Mouse (Mus musculus) cerebellum, adult 11 months (tissue): ENCODE measurements around the gene 2410137M14Rik.
"Not testable (repeated sequence)": the region's sequence is repeated elsewhere in the genome, so short reads cannot be mapped to it uniquely, and the experiment has no call there.

ENCODE experiments used
- DNase-seq: peaks from one replicate; pipeline ENCODE4 v3.0.0; 2022

2410137M14Rik gene

DNA sequence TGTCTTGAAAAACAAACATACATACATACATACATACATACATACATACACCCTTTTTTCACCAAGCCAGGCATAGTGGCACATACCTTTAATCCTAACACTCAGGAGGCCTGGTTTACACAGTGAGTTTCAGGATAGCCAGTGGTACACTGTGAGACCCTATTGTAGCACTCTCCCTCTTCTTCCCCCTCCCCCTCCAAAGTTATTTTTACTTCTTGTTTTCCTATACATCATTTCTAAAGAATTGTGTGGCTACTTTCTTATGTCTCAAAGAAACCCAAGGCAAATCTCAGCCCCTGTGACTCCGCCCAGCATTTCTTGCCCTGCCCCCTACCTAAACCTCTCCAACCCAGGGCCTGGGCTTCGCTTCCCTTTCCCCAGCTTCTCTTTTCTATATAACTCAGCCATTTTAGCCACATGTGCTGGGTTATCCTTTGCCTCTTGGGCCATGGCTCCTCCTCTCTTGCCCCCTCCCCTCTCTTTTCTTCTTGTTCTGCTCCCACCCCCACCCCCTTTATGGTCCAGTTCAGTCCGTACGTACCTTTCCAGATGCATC, 12.8 kb upstream of the 2410137M14Rik start:
- DNase-seq: no peak

- no peak for DNase-seq
Observed at GRCm38 (mm10) chr17:36992336-36993104, 11.5 kb upstream of the 2410137M14Rik start.

DNA sequence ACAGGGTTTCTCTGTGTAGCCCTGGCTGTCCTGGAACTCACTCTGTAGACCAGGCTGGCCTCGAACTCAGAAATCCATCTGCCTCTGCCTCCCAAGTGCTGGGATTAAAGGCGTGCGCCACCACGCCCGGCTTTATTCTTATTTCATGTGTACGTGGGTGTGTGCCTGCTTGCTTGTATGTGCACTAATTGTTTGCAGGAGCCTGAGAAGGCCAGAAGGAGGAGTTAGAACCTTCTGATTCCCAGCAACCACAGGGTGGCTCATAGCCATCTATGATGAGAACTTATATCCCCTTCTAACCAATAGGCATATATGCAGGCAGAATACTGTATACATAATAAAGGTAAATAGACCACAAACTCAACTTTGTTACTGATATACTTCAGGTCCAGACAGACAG, 9.6 kb upstream of the 2410137M14Rik start:
- not testable (repeated sequence) for DNase-seq

DNA sequence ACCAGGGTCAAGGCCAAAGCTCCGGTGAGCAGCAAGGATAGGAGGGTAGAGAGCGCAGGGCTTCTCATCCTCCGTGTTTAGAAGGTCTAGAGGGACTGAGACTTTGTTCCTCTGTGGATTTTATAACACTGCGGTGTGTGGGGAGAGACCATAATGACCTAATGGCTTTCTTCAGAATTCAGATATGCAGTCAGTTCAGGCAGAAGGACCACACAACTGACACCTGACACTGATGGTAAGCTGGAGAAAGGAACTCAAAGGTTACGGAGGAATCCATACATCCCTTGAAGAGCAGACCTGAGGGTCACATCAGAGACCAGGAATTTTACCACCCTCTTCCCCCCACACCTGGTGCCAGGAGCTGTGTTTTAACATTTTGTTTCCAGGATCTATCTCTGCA, 8.4 kb upstream of the 2410137M14Rik start, which contains the start of gene H2-M5:
Gene H2-M5 (minus strand): TSS at position 101 of the 400 bp plus-strand sequence.
- no peak for DNase-seq

DNA sequence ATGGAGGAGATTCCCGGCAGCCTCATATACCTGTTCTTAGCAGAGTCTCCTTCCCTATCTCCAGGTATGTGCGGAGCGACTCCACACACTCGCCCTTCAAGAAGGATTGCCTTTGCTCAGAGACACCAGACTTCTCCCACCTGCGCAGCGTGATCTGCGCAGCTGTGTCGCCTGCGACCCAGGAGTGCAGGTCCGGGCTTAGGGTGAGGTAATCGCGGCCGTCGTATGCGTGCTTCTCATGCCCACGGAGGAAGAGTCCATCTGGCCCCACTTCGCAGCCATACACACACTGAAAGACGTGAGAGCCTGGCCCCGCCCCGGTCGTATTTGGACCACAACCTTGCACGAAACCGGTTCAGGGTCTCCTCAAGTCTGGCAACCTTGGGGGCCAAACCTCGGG, 7.4 kb upstream of the 2410137M14Rik start:
- DNase-seq: no peak

- DNase-seq: no peak
Observed at GRCm38 (mm10) chr17:36982253-36983155, 1.5 kb upstream of the 2410137M14Rik start.

DNA sequence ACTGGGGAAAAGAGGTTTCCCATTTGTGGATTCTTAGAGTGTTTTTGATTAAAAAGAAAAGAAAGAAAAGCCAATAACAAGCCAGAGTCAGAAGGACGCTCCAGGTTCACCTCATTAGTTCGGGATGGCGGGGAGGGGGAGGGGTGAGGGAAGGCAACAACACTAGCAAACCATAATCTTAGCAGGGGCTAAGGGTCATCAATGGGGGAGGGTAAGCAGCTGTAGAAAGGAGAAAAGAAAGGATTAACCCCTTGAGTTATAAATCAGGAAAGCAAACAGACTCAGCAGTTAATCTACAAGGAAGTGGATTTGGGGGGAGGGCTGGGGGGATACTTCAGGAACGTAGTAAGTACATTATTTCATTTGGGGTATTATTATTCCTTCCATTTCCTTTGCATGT, 808 bp upstream of the 2410137M14Rik start:
- no peak for DNase-seq

- no peak for DNase-seq
Observed at GRCm38 (mm10) chr17:36973271-36973787, 7.7 kb downstream of the 2410137M14Rik start.

- DNase-seq: no peak
Observed at GRCm38 (mm10) chr17:36972791-36973190, 8.2 kb downstream of the 2410137M14Rik start.

- no peak for DNase-seq
Observed at GRCm38 (mm10) chr17:36971172-36971850, 9.7 kb downstream of the 2410137M14Rik start.

GRCm38 (mm10) chr17:36970316-36970890, 10.6 kb downstream of the 2410137M14Rik start:
- DNase-seq: no peak

DNA sequence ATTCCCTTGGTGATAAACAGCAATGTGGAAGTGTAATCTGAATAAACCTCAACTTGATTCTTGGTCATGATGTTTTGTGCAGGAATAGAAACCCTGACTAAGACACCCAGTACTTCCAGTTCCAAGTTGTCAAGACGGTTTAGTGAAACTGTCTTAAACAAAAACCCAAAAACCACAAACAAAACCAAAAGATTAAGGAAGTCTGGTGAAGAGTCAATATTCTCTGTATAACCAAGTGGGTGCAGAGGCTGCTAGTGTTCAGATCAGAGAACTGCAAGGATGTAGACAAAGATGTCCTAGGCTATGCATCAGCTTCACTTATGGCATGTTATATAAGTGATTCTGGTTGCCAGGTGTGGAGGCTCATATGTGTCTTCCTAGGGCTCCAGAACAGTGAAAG, 14.2 kb downstream of the 2410137M14Rik start:
- DNase-seq: no peak

GRCm38 (mm10) chr17:36961125-36961524, 19.9 kb downstream of the 2410137M14Rik start:
- no peak for DNase-seq

GRCm38 (mm10) chr17:36958884-36959283, 22.2 kb downstream of the 2410137M14Rik start:
- DNase-seq: no peak

DNA sequence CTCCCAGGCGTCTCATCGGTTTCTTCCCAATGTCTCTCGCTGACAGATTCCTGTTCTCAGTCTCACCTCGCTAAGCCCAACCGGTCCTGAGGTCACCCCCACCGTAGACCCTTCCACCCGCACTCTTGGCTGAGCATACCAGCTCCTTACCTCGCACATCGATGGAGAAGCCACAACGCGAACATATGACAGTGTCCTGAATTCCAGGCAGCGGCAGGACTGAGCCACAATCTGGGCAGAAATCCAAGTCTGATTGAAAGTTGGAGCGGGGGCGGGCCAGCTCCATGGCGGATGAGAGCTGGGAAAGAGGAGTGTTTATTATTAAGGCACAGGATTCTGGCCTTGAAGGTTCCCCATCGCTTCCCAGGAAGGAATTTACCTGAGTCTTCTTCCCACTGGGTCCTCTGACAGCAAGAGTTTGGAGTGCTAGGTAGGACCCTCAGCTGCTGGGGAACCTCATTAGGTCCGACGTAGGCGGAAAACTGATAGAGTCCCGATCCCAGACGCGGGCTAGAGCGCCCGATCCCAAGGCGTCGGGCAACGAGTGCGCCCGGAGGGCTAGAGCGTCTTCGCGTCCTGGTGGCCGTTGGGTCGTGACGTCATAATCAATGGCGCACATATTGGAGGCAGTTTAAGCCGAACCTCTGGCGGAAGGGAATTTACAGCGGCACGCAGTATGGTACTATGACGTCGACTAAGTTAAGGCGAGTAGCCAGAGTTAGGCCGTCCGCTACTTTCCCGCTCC, 22.9 kb downstream of the 2410137M14Rik start, which contains the start of the genes Znrd1 and Znrd1as:
Gene Znrd1 (minus strand): TSS at position 561 of the 745 bp plus-strand sequence.
Gene Znrd1as (plus strand): TSS at position 594 of the 745 bp plus-strand sequence.
- DNase-seq: peak; percentile 91

GRCm38 (mm10) chr17:36953062-36953461, 28.0 kb downstream of the 2410137M14Rik start:
- DNase-seq: no peak

DNA sequence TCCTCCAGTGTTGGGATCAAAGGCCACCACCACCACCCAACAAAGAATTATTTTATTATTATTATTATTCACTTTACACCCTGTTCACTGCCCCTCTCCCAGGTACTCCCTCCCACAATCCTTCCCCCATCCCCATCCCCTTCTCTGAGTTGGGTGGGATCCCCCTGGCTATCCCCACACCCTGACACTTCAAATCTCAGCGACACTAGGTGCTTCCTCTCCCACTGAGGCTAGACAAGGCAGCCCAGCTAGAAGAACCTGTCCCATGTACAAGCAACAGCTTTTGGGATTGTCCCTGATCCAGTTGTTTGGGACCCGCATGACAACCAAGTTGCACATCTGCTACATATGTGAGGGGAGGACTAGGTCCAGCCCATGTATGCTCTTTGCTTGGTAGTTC, 28.4 kb downstream of the 2410137M14Rik start:
- no peak for DNase-seq

- DNase-seq: peak; percentile 96
Observed at GRCm38 (mm10) chr17:36950981-36951947, 29.8 kb downstream of the 2410137M14Rik start, which contains the start of gene Ppp1r11. Gene Ppp1r11 (minus strand): TSS chr17:36951741.

DNA sequence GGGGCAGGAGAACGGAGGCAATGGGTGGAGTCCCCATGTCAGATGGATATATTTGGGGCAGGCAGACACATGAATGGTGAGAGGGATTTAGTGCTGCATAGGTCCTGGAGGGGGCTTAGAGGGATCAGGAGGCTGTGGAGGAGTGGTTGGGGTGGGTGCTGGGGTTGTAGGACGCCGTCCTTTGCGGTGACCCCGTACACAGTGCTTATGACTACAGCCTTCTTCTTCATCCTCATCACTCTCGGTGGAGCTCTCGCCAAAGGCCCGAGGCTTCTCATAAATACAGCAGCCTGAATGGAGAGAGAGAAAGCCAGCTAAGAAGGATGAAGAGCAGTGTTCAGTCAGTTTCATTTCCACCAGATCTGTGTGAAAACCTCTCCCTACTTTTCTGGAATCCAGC, 31.8 kb downstream of the 2410137M14Rik start:
- DNase-seq: no peak

- DNase-seq: no peak
Observed at GRCm38 (mm10) chr17:36948286-36948685, 32.8 kb downstream of the 2410137M14Rik start.
